Mouse (Mus musculus) testis, adult 2 months (tissue): ENCODE data around the gene Gm19668.

Experiments used
- CTCF ChIP-seq: fragments of 200-500 bp; IDR thresholded peaks from 2 replicates; pipeline ENCODE4 v1.5.1; 2012; ENCODE audit warnings: low read depth, mild to moderate bottlenecking, inconsistent platforms, low read length, moderate library complexity; ENCODE audit not compliant: control insufficient read depth, insufficient read depth, insufficient replicate concordance
- POLR2A ChIP-seq: fragments of 200-500 bp; IDR thresholded peaks from 2 replicates; pipeline ENCODE4 v1.6.1; 2012; ENCODE audit warnings: low read depth, mild to moderate bottlenecking, inconsistent platforms, low read length, moderate library complexity; ENCODE audit not compliant: control insufficient read depth

GRCm38 (mm10) chr10:77835647-77836046 is 36.7 kb upstream of the Gm19668 start, which contains the start of gene Krtap10-10:
- TF ChIP-seq POLR2A: no peak
- no peak for TF ChIP-seq CTCF
